Mouse (Mus musculus) spleen, adult 2 months (tissue): ENCODE results near the gene Arhgap10.

ENCODE experiments used
- CTCF ChIP-seq: fragments of 200-500 bp; IDR thresholded peaks from 2 replicates; pipeline ENCODE4 v1.5.1; 2011; ENCODE audit warnings: mild to moderate bottlenecking, inconsistent platforms; ENCODE audit not compliant: insufficient read depth, insufficient read length, insufficient replicate concordance; ENCODE audit errors: extremely low read depth
- POLR2A ChIP-seq: fragments of 200-500 bp; IDR thresholded peaks from 2 replicates; pipeline ENCODE4 v1.6.1; 2011; ENCODE audit warnings: low read depth, low read length, inconsistent platforms

DNA sequence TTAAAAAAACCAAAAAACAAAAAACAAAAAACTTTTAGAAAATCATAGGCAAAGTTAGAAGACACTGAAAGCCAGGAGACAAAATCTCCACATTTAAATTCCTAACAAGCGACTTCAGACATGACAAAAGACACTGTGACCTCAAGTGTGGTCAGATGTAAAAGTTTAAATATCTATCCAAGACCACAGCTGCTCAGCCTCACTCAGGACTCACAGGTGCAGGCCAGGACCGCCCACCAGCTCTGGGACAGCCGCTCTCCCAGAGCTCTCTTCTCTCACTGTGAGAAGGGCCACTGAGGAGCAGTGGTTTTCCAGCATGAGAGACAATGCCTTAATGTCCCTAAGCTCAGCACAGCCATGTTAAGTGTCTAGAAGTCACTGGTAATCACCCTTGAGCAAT, 7.3 kb downstream of the Arhgap10 start:
- TF ChIP-seq POLR2A (no peak), CTCF (no peak)
